Mouse (Mus musculus): ENCODE results near the gene Eef1a1.

- peak; percentile 45 for TF ChIP-seq POLR2A (IDR thresholded peaks at IDR 0.05; ENCODE audit: low read depth, low read length)
- TF ChIP-seq CTCF (IDR thresholded peaks at IDR 0.05; ENCODE audit: borderline replicate concordance, insufficient read depth, low read length) = no peak
Measured at GRCm38 (mm10) chr9:78488890-78489420, at the start of gene Eef1a1.

Measured in embryonic fibroblast, embryonic 13.5 days (primary cell).